Comparison of ENCODE assay signal across 24 mouse cellular contexts in genomic region chr3:131499651-131500050, GRCm38 (mm10).
"Had no signal": no experiment of that assay in that cellular context is flagged by ENCODE, and none has a peak within 500 bp of the region (broad histone marks: within the 10 kb centered on the region; RNA-seq: fewer than 3 reads in every experiment).

No protein-coding gene starts in this region.

- H3K36me3 ChIP-seq: heart, embryonic 12.5 days; hindbrain, embryonic 10.5 days; hindbrain, embryonic 12.5 days; intestine, embryonic 15.5 days; limb, embryonic 10.5 days; limb, embryonic 12.5 days; liver, embryonic 12.5 days had no signal

- DNase-seq: gastrocnemius, postnatal 25 days; heart, adult 11 months; heart, adult 2 months; heart, postnatal 10 days; heart, postnatal 4 days; kidney, adult 18-20 months; kidney, adult 8-10 months; kidney, postnatal 10 days; kidney, postnatal 25 days; kidney, postnatal 4 days; liver had no signal

- H3K27me3 ChIP-seq: intestine, embryonic 15.5 days; limb, embryonic 12.5 days; liver, embryonic 12.5 days had no signal

- H3K9ac ChIP-seq: heart, embryonic 12.5 days; hindbrain, embryonic 12.5 days; hindbrain, embryonic 14.5 days; intestine, embryonic 15.5 days; limb, embryonic 12.5 days; liver, embryonic 12.5 days had no signal

- ATAC-seq: hindbrain, embryonic 16.5 days; inflammation-experienced regulatory T-cells, adult 6 months; intestine, embryonic 15.5 days; intestine, postnatal 0 days; liver, embryonic 12.5 days had no signal

- H3K4me3 ChIP-seq: heart, adult 2 months; heart, embryonic 12.5 days; hindbrain, embryonic 10.5 days; hindbrain, embryonic 12.5 days; intestine, embryonic 15.5 days; layer of hippocampus, adult 2 months; left cerebral cortex, adult 2 months; limb, embryonic 10.5 days; limb, embryonic 12.5 days; liver, embryonic 12.5 days had no signal

- H3K4me1 ChIP-seq: heart, embryonic 12.5 days; liver, embryonic 12.5 days had no signal

- H3K4me2 ChIP-seq: heart, embryonic 12.5 days; hindbrain, embryonic 12.5 days; hindbrain, embryonic 14.5 days; intestine, embryonic 15.5 days; limb, embryonic 12.5 days; liver, embryonic 12.5 days had no signal

- H3K27ac ChIP-seq: heart, adult 2 months; hindbrain, embryonic 10.5 days; hindbrain, embryonic 12.5 days; hindbrain, embryonic 14.5 days; intestine, embryonic 15.5 days; layer of hippocampus, adult 2 months; left cerebral cortex, adult 2 months; limb, embryonic 10.5 days; limb, embryonic 12.5 days; liver, embryonic 12.5 days had no signal

- H3K9me3 ChIP-seq: heart, embryonic 12.5 days; hindbrain, embryonic 10.5 days; hindbrain, embryonic 12.5 days; intestine, embryonic 15.5 days; limb, embryonic 10.5 days; limb, embryonic 12.5 days; liver, embryonic 12.5 days had no signal
